Mouse (Mus musculus) midbrain, embryonic 11.5 days (tissue): ENCODE data around the gene Wrap53. TPM values are rescaled to one million over a fixed set of nuclear protein-coding genes. Genes with fewer than 3 reads are reported as not detected.

ENCODE experiments used
- ATAC-seq: fragments of 200-750 bp; cut with Nextera tagmentation; 2 replicates; pipeline ENCODE4 v1.8.0; 2017; ENCODE audit warnings: moderate TSS enrichment, moderate library complexity; ENCODE audit not compliant: low FRiP score
- DNase-seq: peaks from one replicate; pipeline ENCODE4 v3.0.0; 2015; ENCODE audit warnings: low spot score; ENCODE audit errors: missing footprints
- H3K27ac ChIP-seq: fragments of 300-500 bp; sonication (generic); 2 replicates; pipeline ENCODE4 v1.5.1; 2014; ENCODE audit warnings: low read depth, low read length
- H3K27me3 ChIP-seq: fragments of 300-500 bp; sonication (generic); 2 replicates; pipeline ENCODE4 v1.6.1; 2014; ENCODE audit warnings: mild to moderate bottlenecking, low read length, moderate library complexity, mixed read lengths; ENCODE audit not compliant: control insufficient read depth, insufficient read depth
- H3K36me3 ChIP-seq: fragments of 300-500 bp; sonication (generic); 2 replicates; pipeline ENCODE4 v1.6.1; 2014; ENCODE audit warnings: mild to moderate bottlenecking, low read length, moderate library complexity, mixed read lengths; ENCODE audit not compliant: control insufficient read depth, insufficient read depth
- H3K4me1 ChIP-seq: fragments of 300-500 bp; sonication (generic); 2 replicates; pipeline ENCODE4 v1.6.1; 2014; ENCODE audit warnings: low read length; ENCODE audit not compliant: control insufficient read depth, insufficient read depth
- H3K4me2 ChIP-seq: fragments of 300-500 bp; sonication (generic); 2 replicates; pipeline ENCODE4 v1.6.1; 2014; ENCODE audit warnings: mild to moderate bottlenecking, moderate library complexity
- H3K4me3 ChIP-seq: fragments of 300-500 bp; sonication (generic); 2 replicates; pipeline ENCODE4 v1.5.1; 2014; ENCODE audit warnings: low read depth, low read length
- H3K9ac ChIP-seq: fragments of 300-500 bp; sonication (generic); 2 replicates; pipeline ENCODE4 v1.6.1; 2014; ENCODE audit warnings: low read length
- H3K9me3 ChIP-seq: fragments of 300-500 bp; sonication (generic); 2 replicates; pipeline ENCODE4 v1.6.1; 2016; ENCODE audit warnings: low read length; ENCODE audit not compliant: control insufficient read depth
- WGBS: fragments of 180-500 bp; shearing (Covaris S2); extraction: QIAGEN DNeasy Blood & Tissue Kit; methylation state at CpG from one replicate; pipeline ENCODE4 v1.1.7; 2014; 5-methylcytosine and 5-hydroxymethylcytosine counted together
- polyA plus RNA-seq: library from polyadenylated mRNA; unstranded; fragments of >200 nt; fragmentation: Nextera tagmentation; extraction: Ambion mirVana; gene quantifications from 2 replicates; pipeline ENCODE4 v1.2.1, GENCODE M21; 2014

Gene Wrap53
- polyA plus RNA-seq, 1 experiment from 2014 or later = 35.1 TPM

GRCm38 (mm10) chr11:69521526-69522149 lies 58.4 kb downstream of the Wrap53 start:
- no peak for DNase-seq
- no peaks in the 10 kb centered on the region for H3K9me3 ChIP-seq
- WGBS = 86% methylated on average over 9 of the region's 9 CpGs
- no peak overlapping the region for H3K4me2 ChIP-seq
- no peak overlapping the region for H3K4me3 ChIP-seq
- no peak for ATAC-seq
- H3K4me1 ChIP-seq = peaks cover 5% of the 10 kb centered on the region; the same call in 1 of the 2 replicates
- no peak overlapping the region for H3K9ac ChIP-seq
- H3K27me3 ChIP-seq = no peaks in the 10 kb centered on the region
- no peak overlapping the region for H3K27ac ChIP-seq
- H3K36me3 ChIP-seq = no peaks in the 10 kb centered on the region

GRCm38 (mm10) chr11:69519976-69520375 lies 60.1 kb downstream of the Wrap53 start:
- Histone ChIP-seq H3K36me3 (no peaks in the 10 kb centered on the region), H3K4me3 (no peak overlapping the region), H3K27ac (no peak overlapping the region), H3K27me3 (no peaks in the 10 kb centered on the region), H3K9ac (no peak overlapping the region), H3K4me2 (no peak overlapping the region), H3K4me1 (no peaks in the 10 kb centered on the region), H3K9me3 (no peaks in the 10 kb centered on the region)
- ATAC-seq (no peak), DNase-seq (no peak)
- WGBS = 87% methylated on average over 4 of the region's 4 CpGs

GRCm38 (mm10) chr11:69516661-69517060 lies 63.4 kb downstream of the Wrap53 start:
- no peak overlapping the region for H3K27ac ChIP-seq
- H3K4me2 ChIP-seq = no peak overlapping the region
- no peaks in the 10 kb centered on the region for H3K9me3 ChIP-seq
- DNase-seq = no peak
- WGBS = 75% methylated on average over 3 of the region's 3 CpGs
- no peak overlapping the region for H3K9ac ChIP-seq
- no peak overlapping the region for H3K4me3 ChIP-seq
- no peaks in the 10 kb centered on the region for H3K27me3 ChIP-seq
- H3K4me1 ChIP-seq = no peaks in the 10 kb centered on the region
- ATAC-seq = no peak
- no peaks in the 10 kb centered on the region for H3K36me3 ChIP-seq

GRCm38 (mm10) chr11:69516151-69516640 lies 63.9 kb downstream of the Wrap53 start:
- ATAC-seq = no peak
- Histone ChIP-seq H3K4me2 (no peak overlapping the region), H3K36me3 (no peaks in the 10 kb centered on the region), H3K4me3 (no peak overlapping the region), H3K9me3 (no peaks in the 10 kb centered on the region), H3K4me1 (no peaks in the 10 kb centered on the region), H3K9ac (no peak overlapping the region), H3K27ac (no peak overlapping the region), H3K27me3 (no peaks in the 10 kb centered on the region)
- 70% methylated on average over 15 of the region's 15 CpGs for WGBS
- no peak for DNase-seq

- Histone ChIP-seq H3K9ac (no peak overlapping the region), H3K36me3 (no peaks in the 10 kb centered on the region), H3K9me3 (no peaks in the 10 kb centered on the region), H3K27me3 (no peaks in the 10 kb centered on the region), H3K4me3 (no peak overlapping the region), H3K4me2 (no peak overlapping the region), H3K27ac (no peak overlapping the region), H3K4me1 (no peaks in the 10 kb centered on the region)
- no peak for ATAC-seq
- DNase-seq = peak; percentile 90
- WGBS = 8% methylated on average over 6 of the region's 6 CpGs
Observed at GRCm38 (mm10) chr11:69513840-69514239, 66.2 kb downstream of the Wrap53 start.

Other genes starting within 250 kb of the Wrap53 start
- 29.6 and 30.4 TPM in 2 replicates for gene Rnf227, start 239.8 kb downstream of the Wrap53 start, polyA plus RNA-seq
- gene Chd3, start 210.8 kb downstream of the Wrap53 start, polyA plus RNA-seq = 38.2 and 39.4 TPM in 2 replicates
- 120 and 130 TPM in 2 replicates for gene Naa38, start 184.8 kb downstream of the Wrap53 start, polyA plus RNA-seq
- gene Cyb5d1, start 184.6 kb downstream of the Wrap53 start, polyA plus RNA-seq = 44.6 and 50.5 TPM in 2 replicates
- gene Tmem88, start 182.0 kb downstream of the Wrap53 start, polyA plus RNA-seq = 11.9 and 13.1 TPM in 2 replicates
- gene Kdm6b, start 166.6 kb downstream of the Wrap53 start, polyA plus RNA-seq = 30.2 and 31.7 TPM in 2 replicates
- 1.00 and 1.9 TPM in 2 replicates for gene Dnah2, start 31.1 kb downstream of the Wrap53 start, polyA plus RNA-seq
- gene Efnb3, start 20.1 kb downstream of the Wrap53 start, polyA plus RNA-seq = 11.0 and 12.3 TPM in 2 replicates
- gene Trp53, start 104 bp upstream of the Wrap53 start, polyA plus RNA-seq = 144 and 147 TPM in 2 replicates
- 10.4 and 12.2 TPM in 2 replicates for gene Atp1b2, start 25.7 kb upstream of the Wrap53 start, polyA plus RNA-seq
- not detected in 2 replicates for gene Shbg, start 37.6 kb upstream of the Wrap53 start, polyA plus RNA-seq
- gene Sat2, start 41.8 kb upstream of the Wrap53 start, polyA plus RNA-seq = 13.1 and 16.8 TPM in 2 replicates
- gene Fxr2, start 52.7 kb upstream of the Wrap53 start, polyA plus RNA-seq = 25.6 and 29.0 TPM in 2 replicates
- gene Sox15, start 75.1 kb upstream of the Wrap53 start, polyA plus RNA-seq = 0.16 TPM in 1 of 2 replicates, not detected in the other
- gene Mpdu1, start 82.4 kb upstream of the Wrap53 start, polyA plus RNA-seq = 31.2 and 34.5 TPM in 2 replicates
- 7.0 and 7.9 TPM in 2 replicates for gene Cd68, start 85.9 kb upstream of the Wrap53 start, polyA plus RNA-seq
- 877 and 900 TPM in 2 replicates for gene Eif4a1, start 92.2 kb upstream of the Wrap53 start, polyA plus RNA-seq
- 80.6 and 90.8 TPM in 2 replicates for gene Senp3, start 101.8 kb upstream of the Wrap53 start, polyA plus RNA-seq
- not detected in 2 replicates for gene Tnfsf13, start 105.5 kb upstream of the Wrap53 start, polyA plus RNA-seq
- 2.0 and 2.8 TPM in 2 replicates for gene Tnfsf12, start 115.6 kb upstream of the Wrap53 start, polyA plus RNA-seq
- 0.78 and 1.6 TPM in 2 replicates for gene Tnfsfm13, start 115.8 kb upstream of the Wrap53 start, polyA plus RNA-seq
- 52.4 and 54.1 TPM in 2 replicates for gene Polr2a, start 178.4 kb upstream of the Wrap53 start, polyA plus RNA-seq
- gene Slc35g3, start 181.7 kb upstream of the Wrap53 start, polyA plus RNA-seq = not detected in 2 replicates
- gene Zbtb4, start 185.7 kb upstream of the Wrap53 start, polyA plus RNA-seq = 0.90 and 0.91 TPM in 2 replicates
- gene Chrnb1, start 215.7 kb upstream of the Wrap53 start, polyA plus RNA-seq = 0.67 and 0.79 TPM in 2 replicates
- 1.3 and 1.5 TPM in 2 replicates for gene Fgf11, start 221.6 kb upstream of the Wrap53 start, polyA plus RNA-seq
- 0.20 and 0.23 TPM in 2 replicates for gene Tmem102, start 225.4 kb upstream of the Wrap53 start, polyA plus RNA-seq
- not detected in 2 replicates for gene Gm39566, start 235.0 kb upstream of the Wrap53 start, polyA plus RNA-seq
- not detected in 2 replicates for gene Spem2, start 238.2 kb upstream of the Wrap53 start, polyA plus RNA-seq
- 0.12 TPM in 1 of 2 replicates, not detected in the other for gene Spem1, start 241.9 kb upstream of the Wrap53 start, polyA plus RNA-seq